Mouse (Mus musculus): Measurements from ENCODE around the gene Cdh12.

Gene Cdh12

GRCm38 (mm10) chr15:20841479-20841878 is 392.4 kb downstream of the Cdh12 start:
- DNase-seq (ENCODE audit: low read depth, low spot score) = no peak
- Histone ChIP-seq H3K27me3 (ENCODE audit: control insufficient read depth, insufficient read depth, low read length, poor library complexity, severe bottlenecking) (no peaks in the 10 kb centered on the region), H3K36me3 (ENCODE audit: control insufficient read depth, insufficient read depth, low read length, poor library complexity, severe bottlenecking) (no peaks in the 10 kb centered on the region)

DNA sequence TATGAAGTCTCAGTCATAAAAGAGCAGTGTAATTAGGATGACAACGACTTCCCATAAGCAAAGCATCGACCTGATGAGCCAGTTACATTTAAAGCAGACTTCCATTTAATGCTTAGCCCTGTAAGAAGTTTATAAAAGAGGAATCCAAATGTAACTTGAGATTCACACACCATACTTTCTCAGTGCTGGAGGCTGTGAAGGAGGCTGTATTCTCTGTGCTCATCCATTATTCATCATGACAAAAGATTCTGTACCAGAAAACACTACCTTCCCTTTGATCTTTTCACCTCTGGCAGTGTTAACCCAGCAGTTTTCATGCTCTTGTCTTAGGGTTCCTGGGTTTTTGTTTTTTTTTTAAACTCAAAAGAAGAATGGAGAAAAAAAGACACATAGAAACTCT is 414.0 kb downstream of the Cdh12 start:
- Histone ChIP-seq H3K36me3 (ENCODE audit: control insufficient read depth, insufficient read depth, low read length, poor library complexity, severe bottlenecking) (no peaks in the 10 kb centered on the region), H3K27me3 (ENCODE audit: control insufficient read depth, insufficient read depth, low read length, poor library complexity, severe bottlenecking) (no peaks in the 10 kb centered on the region)
- no peak for DNase-seq (ENCODE audit: low read depth, low spot score)

DNA sequence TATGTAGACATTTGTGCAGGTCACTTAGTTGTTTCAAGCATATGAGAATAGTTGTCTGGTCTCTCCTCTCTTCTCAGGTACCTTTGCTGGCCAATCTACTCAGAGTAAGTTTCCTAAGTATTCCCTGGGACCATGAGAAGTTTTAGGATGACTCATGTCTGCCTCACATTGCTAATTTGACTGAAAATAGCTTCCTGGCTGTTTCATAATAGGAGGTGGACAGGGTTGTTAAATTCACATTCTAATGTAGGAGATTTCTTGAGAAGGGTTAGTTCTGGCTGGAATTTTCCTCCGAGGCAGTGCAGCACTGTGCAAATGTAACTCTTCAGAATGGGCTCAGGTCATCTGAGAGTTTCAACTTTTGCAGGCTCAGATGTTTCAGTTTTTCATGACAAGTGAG is 423.5 kb downstream of the Cdh12 start:
- Histone ChIP-seq H3K27me3 (ENCODE audit: control insufficient read depth, insufficient read depth, low read length, poor library complexity, severe bottlenecking) (no peaks in the 10 kb centered on the region), H3K36me3 (ENCODE audit: control insufficient read depth, insufficient read depth, low read length, poor library complexity, severe bottlenecking) (no peaks in the 10 kb centered on the region)
- DNase-seq (ENCODE audit: low read depth, low spot score) = no peak

DNA sequence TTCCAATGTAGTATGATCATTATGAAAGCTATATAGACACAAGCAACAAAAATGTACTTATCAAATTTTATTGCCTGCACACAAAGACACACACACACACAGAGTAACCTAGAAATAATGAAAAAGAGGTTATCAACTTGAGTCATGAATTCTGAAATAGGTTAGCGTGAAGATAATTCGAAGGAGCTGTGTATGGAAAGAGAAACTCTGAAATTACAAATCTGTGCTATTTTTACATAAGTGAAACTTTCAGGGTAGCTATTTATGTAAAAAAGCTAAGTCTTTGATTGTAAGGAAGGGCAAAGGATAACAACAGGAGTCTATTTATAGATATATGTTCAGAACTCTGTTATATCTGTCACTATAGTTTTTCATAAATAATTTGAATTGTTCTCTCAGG is 427.9 kb downstream of the Cdh12 start:
- H3K27me3 ChIP-seq (ENCODE audit: control insufficient read depth, insufficient read depth, low read length, poor library complexity, severe bottlenecking) = no peaks in the 10 kb centered on the region
- no peaks in the 10 kb centered on the region for H3K36me3 ChIP-seq (ENCODE audit: control insufficient read depth, insufficient read depth, low read length, poor library complexity, severe bottlenecking)
- no peak for DNase-seq (ENCODE audit: low read depth, low spot score)

- H3K27me3 ChIP-seq (ENCODE audit: control insufficient read depth, insufficient read depth, low read length, poor library complexity, severe bottlenecking) = no peaks in the 10 kb centered on the region; the same call in 1 of the 2 replicates
- DNase-seq (ENCODE audit: low read depth, low spot score) = no peak
- no peaks in the 10 kb centered on the region for H3K36me3 ChIP-seq (ENCODE audit: control insufficient read depth, insufficient read depth, low read length, poor library complexity, severe bottlenecking)
Observed at GRCm38 (mm10) chr15:20893471-20893870, 444.4 kb downstream of the Cdh12 start.

- no peaks in the 10 kb centered on the region for H3K36me3 ChIP-seq (ENCODE audit: control insufficient read depth, insufficient read depth, low read length, poor library complexity, severe bottlenecking)
- H3K27me3 ChIP-seq (ENCODE audit: control insufficient read depth, insufficient read depth, low read length, poor library complexity, severe bottlenecking) = no peaks in the 10 kb centered on the region
- DNase-seq (ENCODE audit: low read depth, low spot score) = no peak
Observed at GRCm38 (mm10) chr15:20902568-20902967, 453.5 kb downstream of the Cdh12 start.

DNA sequence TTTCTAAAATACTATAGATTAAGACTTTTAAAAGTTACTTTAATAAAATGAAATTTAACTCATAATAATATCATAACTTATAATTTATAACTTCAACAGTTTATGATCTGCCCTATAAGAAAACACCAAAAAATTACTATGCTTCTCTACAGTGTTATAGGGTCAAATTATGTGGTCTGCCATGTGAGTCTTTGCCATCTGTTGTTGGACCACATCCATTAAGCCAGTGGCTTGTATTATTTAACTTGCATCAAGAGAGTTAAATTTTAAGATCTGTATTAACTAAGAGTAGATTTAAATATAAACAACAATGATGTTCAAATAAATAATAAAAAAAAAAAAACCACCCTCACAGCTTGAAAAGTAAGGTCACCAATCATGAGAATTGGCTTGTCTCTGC is 479.2 kb downstream of the Cdh12 start:
- H3K36me3 ChIP-seq (ENCODE audit: control insufficient read depth, insufficient read depth, low read length, poor library complexity, severe bottlenecking) = no peaks in the 10 kb centered on the region
- DNase-seq (ENCODE audit: low read depth, low spot score) = no peak
- H3K27me3 ChIP-seq (ENCODE audit: control insufficient read depth, insufficient read depth, low read length, poor library complexity, severe bottlenecking) = no peaks in the 10 kb centered on the region

DNA sequence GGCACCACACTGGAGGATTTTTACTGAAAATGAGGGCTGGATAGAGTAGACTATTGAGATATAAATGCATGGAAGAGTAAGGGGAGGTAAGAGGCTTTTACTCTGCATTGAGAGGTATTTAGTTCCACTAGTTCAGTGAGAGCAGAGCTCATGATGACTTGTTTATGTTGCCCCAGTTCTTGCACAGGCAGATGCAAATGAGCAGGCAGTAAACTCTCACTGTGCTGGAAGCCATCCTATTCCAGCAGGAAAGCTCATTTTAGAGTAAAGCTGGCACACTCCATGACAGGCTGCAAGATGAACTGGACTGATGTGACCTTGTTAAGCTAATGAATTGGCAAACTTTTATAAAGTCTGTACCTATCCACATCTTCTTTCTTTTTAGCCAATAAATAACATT is 494.9 kb downstream of the Cdh12 start:
- DNase-seq (ENCODE audit: low read depth, low spot score) = no peak
- H3K36me3 ChIP-seq (ENCODE audit: control insufficient read depth, insufficient read depth, low read length, poor library complexity, severe bottlenecking) = no peaks in the 10 kb centered on the region

DNA sequence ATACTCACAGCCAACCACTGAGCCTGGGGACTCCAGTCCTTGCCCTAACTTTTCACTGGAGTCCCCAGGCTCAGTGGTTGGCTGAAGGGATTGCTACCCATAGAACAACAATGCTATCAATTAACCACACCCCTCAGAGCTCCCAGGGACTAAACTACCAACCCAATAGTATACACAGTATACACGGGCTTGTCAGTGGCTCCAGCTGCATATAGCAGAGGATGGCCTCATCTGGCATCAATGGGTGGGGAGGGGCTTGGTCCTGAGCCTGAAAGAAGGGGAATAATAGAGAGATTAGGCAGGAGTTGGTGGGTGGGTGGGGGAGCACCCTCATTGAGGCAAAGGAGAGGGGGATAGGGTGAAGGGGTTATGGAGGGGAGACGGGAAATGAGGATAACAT is 518.4 kb downstream of the Cdh12 start:
- H3K36me3 ChIP-seq (ENCODE audit: control insufficient read depth, insufficient read depth, low read length, poor library complexity, severe bottlenecking) = no peaks in the 10 kb centered on the region
- H3K27me3 ChIP-seq (ENCODE audit: control insufficient read depth, insufficient read depth, low read length, poor library complexity, severe bottlenecking) = no peaks in the 10 kb centered on the region
- no peak for DNase-seq (ENCODE audit: low read depth, low spot score)

More for the DNA sequence above, 494.9 kb downstream of the Cdh12 start:
- H3K27me3 ChIP-seq (ENCODE audit: control insufficient read depth, insufficient read depth, low read length, poor library complexity, severe bottlenecking) = no peaks in the 10 kb centered on the region

DNA sequence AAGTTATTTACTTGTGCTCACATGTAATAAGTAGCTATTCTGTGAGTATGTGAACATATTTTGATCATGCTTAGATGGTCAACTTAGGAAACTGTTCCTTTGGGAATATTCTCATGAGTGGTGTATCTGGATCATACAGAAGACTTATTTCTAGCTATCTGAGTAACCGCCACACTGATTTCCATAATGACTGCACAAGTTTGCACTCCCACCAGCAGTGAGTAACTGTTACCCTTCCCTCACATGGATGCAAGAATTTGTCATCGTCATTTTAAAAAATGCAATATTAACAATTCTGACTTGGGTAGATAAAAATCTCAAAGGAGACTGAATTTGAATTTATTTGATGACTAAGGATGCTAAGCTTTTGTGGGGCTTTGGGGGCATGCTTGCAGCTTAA is 522.0 kb downstream of the Cdh12 start:
- DNase-seq (ENCODE audit: low read depth, low spot score) = no peak
- Histone ChIP-seq H3K36me3 (ENCODE audit: control insufficient read depth, insufficient read depth, low read length, poor library complexity, severe bottlenecking) (no peaks in the 10 kb centered on the region), H3K27me3 (ENCODE audit: control insufficient read depth, insufficient read depth, low read length, poor library complexity, severe bottlenecking) (no peaks in the 10 kb centered on the region)

DNA sequence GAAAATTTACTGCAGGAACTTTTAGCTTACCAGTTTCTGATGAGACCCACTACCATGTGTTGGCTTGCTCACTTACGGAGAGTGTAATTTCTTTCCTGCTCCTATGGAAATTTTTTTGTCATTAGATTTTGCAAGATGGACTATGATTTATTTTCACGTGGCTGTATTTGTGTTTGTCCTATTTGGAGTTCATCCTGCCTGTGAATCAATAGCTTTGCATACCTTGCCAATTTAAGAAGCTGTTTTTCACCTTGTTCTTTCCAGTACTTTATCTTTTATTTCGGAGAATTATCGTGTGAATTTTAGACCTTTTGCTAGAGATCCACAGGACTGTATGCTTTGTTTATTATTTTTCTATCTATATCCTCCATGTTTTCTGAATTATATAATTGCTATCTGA is 551.5 kb downstream of the Cdh12 start:
- no peak for DNase-seq (ENCODE audit: low read depth, low spot score)
- Histone ChIP-seq H3K36me3 (ENCODE audit: control insufficient read depth, insufficient read depth, low read length, poor library complexity, severe bottlenecking) (no peaks in the 10 kb centered on the region), H3K27me3 (ENCODE audit: control insufficient read depth, insufficient read depth, low read length, poor library complexity, severe bottlenecking) (no peaks in the 10 kb centered on the region)

DNA sequence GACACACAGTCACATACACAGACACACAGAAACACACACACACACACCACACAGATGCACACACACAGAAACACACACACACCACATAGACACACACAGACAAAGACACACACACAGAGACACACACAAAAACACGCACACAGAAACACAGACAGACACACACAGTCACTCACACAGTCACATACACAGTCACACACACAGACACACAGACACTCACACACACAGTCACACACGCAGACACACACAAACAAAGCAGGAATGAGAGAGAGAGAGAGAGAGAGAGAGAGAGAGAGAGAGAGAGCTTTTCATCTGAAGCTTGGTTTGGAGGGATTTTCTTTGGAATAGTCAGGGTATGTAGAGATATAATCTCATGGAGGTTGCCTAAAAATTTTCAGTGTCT is 558.9 kb downstream of the Cdh12 start:
- Histone ChIP-seq H3K36me3 (ENCODE audit: control insufficient read depth, insufficient read depth, low read length, poor library complexity, severe bottlenecking) (no peaks in the 10 kb centered on the region), H3K27me3 (ENCODE audit: control insufficient read depth, insufficient read depth, low read length, poor library complexity, severe bottlenecking) (no peaks in the 10 kb centered on the region)
- DNase-seq (ENCODE audit: low read depth, low spot score) = no peak

GRCm38 (mm10) chr15:21008487-21008886 is 559.4 kb downstream of the Cdh12 start:
- H3K36me3 ChIP-seq (ENCODE audit: control insufficient read depth, insufficient read depth, low read length, poor library complexity, severe bottlenecking) = no peaks in the 10 kb centered on the region
- no peak for DNase-seq (ENCODE audit: low read depth, low spot score)

GRCm38 (mm10) chr15:21008969-21009368 is 559.9 kb downstream of the Cdh12 start:
- Histone ChIP-seq H3K36me3 (ENCODE audit: control insufficient read depth, insufficient read depth, low read length, poor library complexity, severe bottlenecking) (no peaks in the 10 kb centered on the region), H3K27me3 (ENCODE audit: control insufficient read depth, insufficient read depth, low read length, poor library complexity, severe bottlenecking) (no peaks in the 10 kb centered on the region)
- no peak for DNase-seq (ENCODE audit: low read depth, low spot score)

More at GRCm38 (mm10) chr15:21008487-21008886, 559.4 kb downstream of the Cdh12 start:
- H3K27me3 ChIP-seq (ENCODE audit: control insufficient read depth, insufficient read depth, low read length, poor library complexity, severe bottlenecking) = no peaks in the 10 kb centered on the region

DNA sequence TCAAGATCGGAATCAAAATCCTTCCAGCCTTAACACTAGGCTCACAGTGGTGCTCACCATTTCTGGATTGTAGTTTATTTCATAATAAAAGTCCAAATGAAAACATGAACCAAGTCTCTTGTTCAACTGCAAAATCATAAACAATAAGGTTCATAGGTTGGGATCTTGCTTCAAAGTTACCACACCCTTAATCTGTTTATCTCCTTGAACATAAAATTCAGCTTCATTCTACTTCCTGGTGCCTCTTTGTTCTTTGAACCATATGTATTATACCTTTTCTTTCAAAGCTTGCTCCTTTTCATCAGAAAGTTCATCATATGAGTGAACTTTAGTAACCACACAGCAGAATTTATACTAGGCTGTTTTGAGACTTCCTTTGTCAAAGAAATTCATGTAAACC is 614.6 kb downstream of the Cdh12 start:
- Histone ChIP-seq H3K27me3 (ENCODE audit: control insufficient read depth, insufficient read depth, low read length, poor library complexity, severe bottlenecking) (no peaks in the 10 kb centered on the region), H3K36me3 (ENCODE audit: control insufficient read depth, insufficient read depth, low read length, poor library complexity, severe bottlenecking) (no peaks in the 10 kb centered on the region)
- no peak for DNase-seq (ENCODE audit: low read depth, low spot score)

GRCm38 (mm10) chr15:21069264-21069663 is 620.2 kb downstream of the Cdh12 start:
- DNase-seq (ENCODE audit: low read depth, low spot score) = no peak
- H3K36me3 ChIP-seq (ENCODE audit: control insufficient read depth, insufficient read depth, low read length, poor library complexity, severe bottlenecking) = no peaks in the 10 kb centered on the region
- H3K27me3 ChIP-seq (ENCODE audit: control insufficient read depth, insufficient read depth, low read length, poor library complexity, severe bottlenecking) = no peaks in the 10 kb centered on the region

All from splenic B cell, adult 2 months (primary cell).